Mouse (Mus musculus): ENCODE results near the gene Samd14. TPM values are rescaled to one million over a fixed set of nuclear protein-coding genes. Genes with fewer than 3 reads are reported as not detected.
A peak's percentile ranks its signal among the peaks of the same experiment; 100 is the strongest.
"Not testable (repeated sequence)": the region's sequence is repeated elsewhere in the genome, so short reads cannot be mapped to it uniquely, and the experiment has no call there.

Gene Samd14
- total and polyA plus RNA-seq, 3 experiments: 2.5 to 12.9 (median 4.5) TPM

DNA sequence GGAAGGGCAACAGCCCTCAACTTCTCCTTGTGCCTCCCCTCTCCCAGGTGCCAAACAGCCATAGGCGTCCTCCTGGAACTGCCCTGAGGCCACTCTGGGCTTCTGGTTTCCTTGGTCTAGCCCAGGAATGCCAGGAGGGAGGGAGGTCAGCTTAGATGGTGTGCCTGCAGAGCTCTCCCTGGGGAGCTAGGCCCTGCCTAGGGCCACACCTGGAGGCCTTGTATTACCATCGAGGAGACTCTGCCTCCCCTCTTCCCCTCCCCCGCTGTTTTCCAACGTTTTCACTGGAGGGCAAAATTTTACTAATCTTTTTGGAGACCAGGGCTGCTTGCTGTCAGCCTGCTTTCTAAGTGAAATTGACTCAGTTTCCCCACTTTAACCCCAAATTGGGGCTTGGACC, 3.6 kb upstream of the Samd14 start:
- DNase-seq: no peak

DNA sequence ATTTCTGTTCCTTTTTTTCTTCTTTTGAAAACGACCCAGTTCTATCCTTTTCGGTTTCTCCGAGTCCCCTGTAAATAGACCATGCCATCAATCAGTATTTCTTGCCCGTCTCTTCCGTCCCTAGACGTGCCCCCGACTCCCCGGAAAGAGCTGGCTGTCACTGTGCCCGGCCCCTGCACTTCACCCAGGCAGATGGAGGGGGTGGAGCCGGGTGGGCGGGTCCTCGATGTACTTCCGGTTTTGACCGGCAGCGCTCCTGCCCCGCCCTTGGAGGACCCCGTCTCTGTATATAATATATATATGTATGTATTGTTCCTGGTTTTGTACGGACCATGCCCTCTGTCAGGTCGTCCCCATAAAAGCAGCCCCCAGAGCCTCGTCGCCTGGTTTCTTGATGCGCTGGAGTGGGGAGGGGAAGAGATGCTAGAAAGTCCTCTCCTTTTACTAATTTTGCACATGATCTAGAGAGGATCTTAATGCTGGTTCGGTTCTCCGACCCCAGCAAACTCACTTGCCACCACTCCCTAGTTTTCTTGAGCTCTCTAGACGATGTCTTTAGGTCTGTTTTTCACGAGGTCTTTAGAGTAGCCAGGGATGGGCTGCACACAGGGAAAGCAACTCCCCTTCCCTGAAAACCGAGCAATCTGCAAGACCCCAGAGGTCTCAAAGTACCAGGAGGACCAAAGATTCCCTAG, 3.0 kb upstream of the Samd14 start:
- DNase-seq: peak; percentile 90

DNA sequence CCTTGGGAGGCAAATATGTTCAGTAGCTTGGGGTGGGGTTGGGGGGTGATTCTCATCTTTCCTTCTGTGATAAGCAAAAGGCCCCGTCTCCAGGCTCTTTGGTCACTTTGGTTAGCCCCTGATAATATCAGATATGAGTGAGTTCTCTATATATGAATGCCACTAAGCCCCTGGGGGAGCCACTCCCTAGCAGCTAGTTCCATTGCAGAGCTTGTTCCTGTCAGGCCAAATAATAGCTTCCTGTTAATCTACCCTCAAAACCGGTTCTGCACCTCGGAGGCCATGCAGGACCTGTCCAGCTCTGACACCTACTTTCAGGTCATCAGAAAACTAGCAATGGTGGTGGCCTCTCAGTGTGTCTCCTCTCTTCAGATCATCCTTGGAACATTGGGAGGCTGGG, 2.3 kb upstream of the Samd14 start:
- DNase-seq: no peak

DNA sequence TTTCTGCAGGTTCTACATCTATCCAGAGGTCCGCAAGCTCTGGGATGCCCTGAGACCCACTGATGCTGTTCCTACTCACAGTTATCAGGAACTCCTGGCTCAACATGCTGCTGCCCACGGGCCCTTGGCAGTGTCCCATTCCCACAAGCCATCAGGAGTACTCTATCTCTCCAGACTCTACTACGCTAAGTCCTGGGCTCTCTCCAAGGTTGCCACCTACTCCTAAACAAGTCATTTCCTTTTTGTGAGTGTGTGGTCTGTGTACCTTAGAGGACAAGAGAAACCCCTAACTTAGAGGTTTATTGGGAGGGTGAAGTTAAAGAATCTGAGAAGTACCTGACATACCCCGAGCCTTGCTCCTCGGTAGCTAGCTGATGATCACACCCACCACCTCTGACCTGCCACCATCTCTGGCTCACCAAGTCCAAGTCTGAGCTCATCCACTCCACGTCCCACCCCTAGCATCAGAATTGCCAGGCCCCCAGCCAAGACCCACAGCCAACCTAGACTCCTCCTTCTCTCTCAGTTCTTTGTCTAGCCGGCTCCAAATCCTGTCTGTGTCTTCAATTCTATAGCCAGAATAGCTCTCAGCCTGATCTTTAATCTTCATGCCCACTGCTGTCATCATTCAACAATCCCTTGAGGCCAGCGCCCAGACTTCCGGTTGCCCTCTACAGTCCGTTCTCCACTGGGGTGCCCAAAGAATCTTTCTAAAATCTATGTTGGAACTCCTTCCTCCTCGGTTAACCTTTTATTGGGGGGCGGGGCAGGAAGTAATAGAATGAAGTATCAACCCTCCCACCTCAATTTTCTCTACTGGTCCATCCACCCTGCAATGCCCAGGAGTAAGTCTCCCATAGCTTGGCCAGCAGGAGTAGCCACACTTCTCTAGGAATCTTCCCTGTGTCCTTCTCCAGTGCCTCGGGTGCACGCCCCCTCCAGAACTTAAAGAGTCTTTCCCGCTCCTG, 734 bp upstream of the Samd14 start:
- no peak for DNase-seq

DNA sequence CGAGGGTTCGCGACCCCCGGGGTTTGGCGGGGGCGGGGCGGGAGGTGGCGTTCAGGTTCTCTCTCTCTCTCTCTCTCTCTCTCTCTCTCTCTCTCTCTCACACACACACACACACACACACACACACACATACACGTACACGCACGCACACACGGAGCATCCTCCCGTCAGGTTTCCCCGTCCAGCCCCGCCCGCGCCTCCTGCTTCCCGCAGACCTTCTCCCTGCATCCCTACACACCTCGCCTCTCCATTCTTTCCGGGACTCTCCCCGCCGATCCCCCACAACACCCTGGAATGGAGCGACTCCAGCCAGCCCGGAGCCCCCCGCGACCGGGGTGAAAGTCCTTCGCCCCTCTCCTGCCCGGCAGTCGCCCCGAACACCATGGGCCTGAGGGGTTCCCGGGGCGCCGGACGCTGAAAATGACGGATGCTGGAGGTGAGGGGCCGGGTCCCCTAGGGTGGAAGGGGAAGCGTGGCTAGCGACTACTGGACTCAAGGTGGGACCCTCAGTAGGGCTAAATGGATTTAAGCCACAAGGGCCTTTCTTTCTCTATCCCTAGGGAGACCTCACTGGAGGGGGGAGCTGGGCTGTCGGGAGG, 561 bp downstream of the Samd14 start:
- DNase-seq: no peak

DNA sequence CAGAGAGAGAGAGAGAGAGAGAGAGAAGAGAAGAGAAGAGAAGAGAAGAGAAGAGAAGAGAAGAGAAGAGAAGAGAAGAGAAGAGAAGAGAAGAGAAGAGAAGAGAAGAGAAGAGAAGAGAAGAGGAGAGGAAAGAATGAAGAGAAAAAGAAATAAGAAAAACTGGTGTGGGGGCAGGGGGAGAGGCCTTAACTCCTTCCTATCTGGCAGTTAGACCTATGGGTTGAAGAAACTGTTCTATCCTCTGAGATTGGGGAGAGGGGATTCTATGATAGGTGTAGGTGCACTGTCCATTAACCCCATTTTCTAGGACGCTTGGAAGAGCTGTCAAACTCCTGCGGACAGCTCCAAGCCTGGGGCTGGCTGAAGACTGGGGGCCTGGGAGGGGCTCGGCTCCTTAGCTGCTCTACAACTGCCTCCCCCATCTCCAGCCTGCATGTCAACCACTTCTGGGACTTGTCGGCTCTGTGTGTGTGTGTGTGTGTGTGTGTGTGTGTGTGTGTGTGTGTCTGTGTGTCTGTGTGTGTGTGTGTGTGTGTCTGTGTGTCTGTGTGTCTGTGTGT, 1.2 kb downstream of the Samd14 start:
- DNase-seq: not testable (repeated sequence)

DNA sequence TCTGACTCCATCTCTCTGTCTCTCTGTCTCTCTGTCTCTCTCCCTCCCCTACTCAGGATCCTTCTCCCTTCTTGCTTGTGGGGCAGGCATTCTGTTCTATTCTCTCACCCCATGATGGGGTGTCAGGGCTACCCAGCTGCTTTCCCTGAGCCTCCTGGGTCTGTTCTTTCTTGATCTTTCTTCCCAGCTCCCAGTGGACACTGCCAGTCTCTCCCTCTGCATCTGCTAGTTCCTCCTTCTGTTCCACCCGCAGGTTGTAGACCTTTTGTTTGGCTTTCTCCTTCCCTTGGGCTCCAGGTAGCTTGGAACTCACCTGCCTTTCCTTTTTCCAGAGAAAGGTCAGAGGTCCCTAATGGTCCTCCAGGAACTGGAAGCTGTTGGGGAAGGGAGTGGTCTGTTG, 1.7 kb downstream of the Samd14 start:
- no peak for DNase-seq

DNA sequence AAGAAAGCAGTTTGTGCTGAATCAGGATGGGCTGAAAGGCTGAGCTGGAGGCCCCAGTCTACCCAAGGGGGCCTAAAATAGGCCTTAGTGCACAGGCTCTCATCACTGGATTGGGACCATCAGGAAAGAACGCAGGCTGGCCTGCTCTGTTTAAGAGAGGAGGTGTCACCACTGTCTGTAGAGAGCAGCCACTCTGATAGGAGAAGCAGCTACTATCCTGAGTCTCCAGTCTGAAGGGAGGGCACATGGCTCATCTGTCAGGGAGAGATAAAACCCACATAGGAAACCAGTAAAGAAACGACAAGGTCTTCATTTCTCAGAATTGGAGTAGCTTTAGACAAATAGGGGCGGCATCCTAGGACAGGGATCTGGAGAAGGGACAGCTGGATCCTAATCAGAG, 2.4 kb downstream of the Samd14 start:
- DNase-seq: no peak

DNA sequence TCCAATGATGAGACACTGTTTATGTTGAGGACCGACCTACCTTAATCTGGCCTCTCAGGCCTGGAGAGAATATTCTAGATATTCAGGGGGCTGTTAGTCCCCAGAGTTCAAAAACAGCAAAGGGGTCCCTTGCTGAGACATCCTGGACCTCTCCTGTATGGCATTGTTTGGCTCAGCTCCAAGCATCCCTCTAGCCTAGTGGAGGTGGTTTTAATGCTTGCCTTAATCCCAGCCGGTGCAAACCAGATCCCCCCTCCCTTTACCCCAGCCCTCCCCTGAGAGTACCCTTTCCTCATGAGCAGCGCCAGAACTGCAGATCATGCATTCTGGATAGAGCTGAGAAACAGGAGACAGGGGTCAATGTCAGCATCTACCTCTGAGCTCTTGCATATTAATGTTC, 2.8 kb downstream of the Samd14 start:
- no peak for DNase-seq

DNA sequence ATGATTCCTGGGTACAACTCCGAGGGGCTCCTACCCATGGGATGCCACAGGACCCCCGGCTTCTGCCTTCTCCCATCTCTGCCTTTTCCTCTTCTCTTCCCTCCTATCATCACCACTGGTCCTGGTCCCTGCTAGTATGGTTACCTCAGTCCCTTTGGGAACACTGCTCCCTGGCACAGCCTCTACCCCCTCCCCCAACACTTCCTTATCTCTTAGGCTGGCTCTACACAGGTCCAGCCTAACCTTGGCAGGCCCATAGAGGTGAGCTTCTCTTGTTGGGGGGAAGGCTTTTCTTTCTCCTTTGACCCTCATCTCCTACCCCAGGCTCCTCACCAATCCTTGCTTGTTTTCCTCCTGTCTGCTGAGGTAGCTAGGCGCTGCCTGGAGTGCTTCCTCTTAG, 5.8 kb downstream of the Samd14 start:
- no peak for DNase-seq

DNA sequence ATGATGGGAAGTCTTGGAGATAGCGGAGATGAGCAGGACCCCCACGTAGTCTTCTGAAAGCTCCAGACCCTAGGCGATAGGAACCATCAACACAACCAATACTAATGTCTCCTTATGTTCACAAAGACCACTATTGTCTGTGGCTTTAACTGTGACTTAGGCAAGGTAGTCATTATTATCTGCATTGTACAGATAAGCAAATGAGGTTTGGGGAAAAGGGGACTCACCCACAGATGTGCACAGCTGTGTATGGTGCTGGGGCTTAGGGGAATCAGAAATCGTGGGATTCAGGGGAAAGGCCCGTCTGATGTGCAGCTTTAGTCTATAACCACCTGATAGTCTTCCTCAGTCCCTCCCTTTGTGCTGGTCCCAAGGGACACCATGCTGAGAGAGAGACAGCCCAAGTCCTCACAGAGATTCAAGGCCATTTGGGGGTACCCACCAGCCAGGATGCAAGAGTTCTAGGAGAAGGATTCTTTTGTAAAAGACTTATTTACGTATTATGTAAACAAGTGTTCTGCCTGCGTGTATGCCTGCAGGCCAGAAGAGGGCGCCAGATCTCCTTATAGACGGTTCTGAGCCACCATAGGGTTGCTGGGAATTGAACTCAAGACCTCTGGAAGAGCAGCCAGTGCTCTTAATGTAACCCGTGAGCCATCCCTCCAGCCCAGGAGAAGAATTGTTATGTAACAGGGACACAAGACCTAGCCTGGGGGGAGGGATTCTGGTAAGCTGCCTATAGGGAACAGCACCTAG, 12.7 kb downstream of the Samd14 start:
- DNase-seq: no peak

DNA sequence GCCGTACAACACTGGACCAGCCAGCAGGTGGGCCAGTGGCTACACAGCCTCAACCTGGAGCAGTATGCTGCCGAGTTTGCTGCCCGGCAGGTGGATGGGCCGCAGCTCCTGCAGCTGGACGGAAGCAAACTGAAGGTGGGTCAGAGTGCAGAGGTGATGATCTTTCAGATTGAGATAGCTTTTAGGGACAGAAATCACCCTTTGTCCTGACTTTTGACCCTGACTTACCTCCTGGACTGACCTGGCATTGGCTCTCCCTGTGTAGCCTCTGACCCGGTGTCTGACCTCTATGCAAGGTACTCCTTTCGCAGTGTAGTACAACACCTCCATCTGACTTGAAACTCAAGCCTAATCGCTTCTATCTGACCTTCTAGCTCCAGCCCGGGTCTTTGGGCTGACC, 13.8 kb downstream of the Samd14 start:
- DNase-seq: no peak

DNA sequence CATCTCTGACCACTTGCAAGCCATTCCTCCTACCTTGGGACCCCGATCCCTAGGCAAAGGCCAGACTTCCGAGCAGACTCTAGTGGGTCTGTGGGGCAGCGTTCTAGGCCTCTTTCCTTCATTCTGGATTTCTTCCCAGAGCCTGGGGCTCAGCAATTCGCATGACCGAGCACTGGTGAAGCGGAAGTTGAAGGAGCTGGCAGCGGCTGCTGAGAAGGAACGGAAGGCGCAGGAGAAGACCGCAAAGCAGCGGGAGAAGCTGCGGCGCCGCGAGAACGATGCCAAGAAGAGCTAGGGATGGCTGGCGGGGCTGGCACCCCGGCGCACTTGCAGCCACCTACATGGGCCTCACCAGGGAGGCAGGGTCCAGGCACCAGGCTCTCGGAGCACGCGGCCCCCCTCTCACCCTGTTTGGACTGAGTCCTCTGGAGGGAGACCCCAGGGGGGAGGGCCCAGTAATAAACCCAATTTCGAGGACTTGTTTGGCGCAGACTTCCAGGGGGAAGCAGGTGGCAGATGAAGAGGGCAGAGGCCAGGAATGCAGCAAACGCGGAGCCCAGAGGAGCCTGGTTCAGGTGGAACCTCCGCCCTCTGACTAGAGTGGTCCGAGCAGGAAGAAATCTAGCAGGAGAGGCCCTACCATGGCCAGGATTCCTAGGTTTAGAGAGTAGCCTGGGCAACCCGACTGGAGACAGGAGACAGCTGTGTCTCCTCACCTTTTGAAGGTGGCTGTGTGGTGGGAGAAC, 14.9 kb downstream of the Samd14 start:
- DNase-seq: no peak

DNA sequence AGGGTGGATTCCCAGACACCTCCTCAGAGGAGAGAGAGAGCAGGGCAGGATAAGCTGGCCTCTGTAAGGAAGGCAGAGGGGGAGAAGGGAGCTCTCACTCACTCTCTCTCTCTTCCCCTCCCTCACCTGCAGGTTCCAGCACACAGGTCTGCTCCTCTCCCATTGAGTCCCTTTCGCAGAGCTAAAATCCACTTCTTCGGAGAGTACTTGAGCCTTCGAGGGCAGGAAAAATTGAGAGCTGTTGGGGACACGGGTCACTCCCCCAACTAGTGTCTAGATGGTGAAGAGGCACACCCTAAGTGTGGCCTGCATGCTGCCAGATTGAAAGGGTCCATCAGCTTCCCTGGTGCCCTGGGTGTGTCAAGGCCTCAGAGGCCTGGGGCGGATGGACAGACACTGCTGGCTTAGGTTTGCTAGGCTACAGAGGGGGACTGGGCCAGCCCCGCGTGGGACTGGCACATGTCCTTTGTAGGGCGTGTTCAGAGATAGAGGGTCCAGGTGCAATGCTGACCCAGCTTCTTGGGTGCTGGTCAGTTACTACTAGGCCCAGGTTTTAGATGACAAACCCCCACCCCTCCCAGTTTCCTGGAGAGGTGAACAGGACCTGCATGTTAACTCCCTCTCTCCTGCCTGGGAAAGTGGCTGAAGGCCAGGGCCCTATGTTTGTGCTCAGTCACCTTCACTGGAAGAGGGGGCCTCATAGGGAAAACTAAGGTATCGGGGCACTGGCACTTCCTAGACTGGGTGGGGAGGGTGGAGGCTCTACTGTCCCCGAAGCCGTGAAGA, 15.7 kb downstream of the Samd14 start:
- no peak for DNase-seq

DNA sequence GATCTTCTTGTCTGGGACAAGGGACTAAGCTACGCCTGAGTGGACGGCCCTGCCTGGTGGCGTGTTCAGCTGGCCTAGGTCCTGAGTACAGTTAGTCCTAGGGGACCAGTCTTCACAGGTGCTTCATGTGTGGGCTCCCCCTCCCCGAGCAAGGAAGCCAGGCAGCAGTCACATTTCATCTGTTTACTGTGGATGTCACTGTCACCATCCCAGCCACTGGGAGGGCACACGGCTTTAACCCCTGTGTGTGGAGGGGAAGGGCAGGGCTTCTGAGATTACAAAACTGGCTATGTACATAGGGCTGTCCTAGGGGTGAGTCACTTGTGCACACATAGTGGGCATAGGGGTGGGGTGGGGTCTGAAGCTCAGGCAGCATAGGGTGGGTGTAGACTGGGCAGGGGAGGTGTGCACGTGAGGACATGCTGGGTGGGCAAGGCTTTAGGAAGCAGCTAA, 16.4 kb downstream of the Samd14 start:
- no peak for DNase-seq

DNA sequence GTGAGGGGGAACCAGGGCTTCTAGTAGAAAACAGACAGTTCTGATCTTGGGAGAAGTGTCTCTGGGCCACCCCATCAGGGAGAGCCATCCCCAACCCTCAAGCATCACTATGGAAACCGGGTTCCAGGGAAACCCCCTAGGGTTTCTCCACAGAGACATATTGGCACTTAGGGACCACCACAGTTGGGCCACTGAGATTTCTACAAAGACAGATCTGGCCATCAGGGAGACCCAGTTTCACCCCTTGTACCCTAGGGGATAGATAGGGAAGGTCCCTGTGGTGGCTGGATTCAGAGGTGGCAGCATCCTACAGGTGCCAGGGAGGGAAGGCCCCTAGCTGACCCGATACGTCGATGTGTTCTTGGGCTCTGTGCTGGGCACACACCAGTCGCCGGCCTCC, 17.2 kb downstream of the Samd14 start:
- no peak for DNase-seq

DNA sequence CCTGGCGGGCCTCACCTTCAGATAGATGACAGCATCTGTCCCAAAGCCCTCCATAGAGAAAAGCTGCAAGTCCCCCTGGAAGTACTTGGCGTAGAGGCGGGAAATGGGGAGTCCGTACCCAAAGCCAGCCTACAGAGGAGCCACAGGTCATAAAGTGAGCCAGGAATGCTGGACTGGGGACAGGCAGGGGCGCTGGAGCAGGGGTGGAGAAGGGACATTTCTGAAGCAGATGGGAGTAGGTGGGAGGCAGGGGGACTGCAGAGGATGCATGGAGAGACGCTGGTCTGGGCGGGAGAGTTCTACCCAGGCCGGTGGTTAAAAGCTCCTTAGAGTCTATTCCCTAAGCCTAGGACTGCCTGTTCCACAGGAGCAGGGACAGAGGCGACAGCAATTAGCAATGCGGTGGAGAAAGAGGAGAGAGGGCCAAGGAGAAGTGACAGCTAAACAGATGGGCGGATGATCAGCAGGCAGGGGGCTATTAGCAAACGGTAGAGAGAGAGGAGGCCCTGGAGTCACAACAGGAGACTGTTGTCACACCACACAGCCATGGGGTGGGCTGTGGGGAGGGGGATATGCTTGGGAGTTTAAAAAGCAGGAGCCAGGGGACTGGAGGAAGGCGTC, 18.3 kb downstream of the Samd14 start:
- DNase-seq: no peak

DNA sequence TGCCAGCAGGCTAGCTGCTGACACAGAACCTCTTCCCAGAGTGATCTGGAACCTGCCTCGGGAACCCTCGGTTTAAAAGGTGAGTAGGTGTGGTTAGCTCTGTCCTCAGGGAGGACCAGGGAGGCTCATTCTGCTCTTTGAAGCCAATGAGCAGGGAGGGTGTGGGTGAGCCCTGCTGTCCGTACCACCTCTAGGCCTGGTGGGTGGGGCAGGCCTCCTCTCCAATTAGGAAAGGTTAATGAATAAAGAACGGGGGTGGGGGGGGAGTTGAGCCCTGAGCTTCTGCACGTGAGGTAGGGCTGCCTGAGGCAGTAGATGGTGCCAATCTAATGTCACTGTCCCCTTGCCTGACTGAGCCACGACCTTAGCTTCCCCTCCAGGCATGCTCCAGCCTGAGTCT, 23.3 kb downstream of the Samd14 start:
- no peak for DNase-seq

DNA sequence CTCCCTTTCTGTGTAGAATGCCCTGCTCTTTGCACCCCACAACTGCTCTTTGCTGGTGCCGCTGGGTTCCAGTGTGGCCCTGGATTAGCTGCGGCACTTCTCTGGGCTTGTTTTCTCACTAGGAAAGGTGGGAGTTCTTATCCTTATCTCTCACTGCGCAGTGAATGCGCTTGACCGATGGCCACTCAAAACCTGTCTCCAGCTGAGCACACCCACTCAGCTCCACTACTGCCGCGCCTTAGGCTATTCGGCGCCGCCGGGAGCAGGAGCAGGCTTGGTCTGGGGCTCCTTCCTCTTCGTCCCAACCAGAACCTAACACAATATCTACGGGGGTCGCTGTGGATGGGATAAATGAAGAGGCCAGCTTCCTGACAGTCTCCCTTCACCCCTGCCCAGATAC, 23.9 kb downstream of the Samd14 start:
- DNase-seq: no peak

DNA sequence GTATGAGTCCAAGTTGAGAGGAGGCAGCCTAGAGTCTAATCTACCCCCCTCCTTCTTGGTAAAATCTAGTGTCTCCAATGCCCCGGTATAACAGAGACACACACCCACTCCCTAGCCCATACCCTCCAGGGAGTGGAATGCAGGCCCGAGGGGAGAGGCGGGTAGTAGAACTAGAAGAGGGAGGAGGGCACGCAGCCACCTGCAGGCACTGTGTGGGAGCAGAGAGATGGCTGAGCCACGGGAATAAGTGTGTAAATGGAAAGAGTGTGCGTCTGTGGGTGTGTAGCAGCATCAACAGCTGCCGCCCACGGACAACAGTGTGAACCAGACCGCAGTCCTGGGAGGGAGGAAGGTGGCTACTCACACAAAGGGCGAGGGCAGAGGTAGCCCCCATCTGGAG, 25.2 kb downstream of the Samd14 start:
- DNase-seq: no peak

All from adrenal gland, adult 2 months (tissue).